16 mouse cellular contexts compared by ENCODE assay signal in the genomic region with DNA sequence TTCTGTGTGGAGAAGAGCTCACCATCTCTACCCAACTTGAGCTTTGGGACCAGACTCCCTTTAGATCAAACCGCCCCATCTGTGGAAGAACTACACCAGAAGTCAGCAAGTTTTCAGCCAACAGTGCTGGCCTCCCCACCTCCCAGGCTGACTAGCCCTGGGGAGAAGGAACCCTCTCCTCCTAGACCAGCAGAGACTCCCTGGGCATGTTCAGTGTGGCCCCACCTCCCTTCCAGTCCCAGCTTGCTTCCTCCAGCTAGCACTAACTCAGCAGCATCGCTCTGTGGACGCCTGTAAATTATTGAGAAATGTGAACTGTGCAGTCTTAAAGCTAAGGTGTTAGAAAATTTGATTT.
"Had no signal": no experiment of that assay in that cellular context is flagged by ENCODE, and none has a peak within 500 bp of the region (broad histone marks: within the 10 kb centered on the region; RNA-seq: fewer than 3 reads in every experiment).

No protein-coding gene starts in this region.

- H3K4me3 ChIP-seq: layer of hippocampus, adult 2 months; limb, embryonic 10.5 days; limb, embryonic 13.5 days; midbrain, embryonic 12.5 days; midbrain, embryonic 15.5 days; neural tube, embryonic 12.5 days; neural tube, embryonic 15.5 days had no signal

- DNase-seq: kidney, adult 2 months; layer of hippocampus, adult 9-11 months; liver, postnatal 0 days; right cerebral cortex, adult 18-20 months; right cerebral cortex, postnatal 14 days; right cerebral cortex, postnatal 4 days; thymus, adult 2 months; thymus, postnatal 14 days; thymus, postnatal 4 days had no signal

- H3K4me1 ChIP-seq: limb, embryonic 10.5 days; midbrain, embryonic 12.5 days; midbrain, embryonic 15.5 days; neural tube, embryonic 12.5 days; neural tube, embryonic 15.5 days had no signal
